Mouse (Mus musculus) liver, embryonic 16.5 days (tissue): ENCODE measurements around the gene Btbd9. TPM values are rescaled to one million over a fixed set of nuclear protein-coding genes. Genes with fewer than 3 reads are reported as not detected.
A peak's percentile ranks its signal among the peaks of the same experiment; 100 is the strongest.

Source experiments
- ATAC-seq: fragments of 200-750 bp; cut with Nextera tagmentation; 2 replicates; pipeline ENCODE4 v1.8.0; 2017; ENCODE audit warnings: low read depth, mild to moderate bottlenecking, moderate number of reproducible peaks, moderate library complexity
- H3K27ac ChIP-seq: fragments of 300-500 bp; sonication (generic); 2 replicates; pipeline ENCODE4 v1.5.1; 2014; ENCODE audit warnings: mild to moderate bottlenecking, low read length
- H3K27me3 ChIP-seq: fragments of 300-500 bp; sonication (generic); 2 replicates; pipeline ENCODE4 v1.6.1; 2014; ENCODE audit warnings: low read depth, low read length, mixed read lengths; ENCODE audit not compliant: control insufficient read depth, insufficient read depth
- H3K36me3 ChIP-seq: fragments of 300-500 bp; sonication (generic); 2 replicates; pipeline ENCODE4 v1.6.1; 2014; ENCODE audit warnings: mild to moderate bottlenecking; ENCODE audit not compliant: control insufficient read depth, insufficient read depth
- H3K4me1 ChIP-seq: fragments of 300-500 bp; sonication (generic); 2 replicates; pipeline ENCODE4 v1.6.1; 2014; ENCODE audit warnings: low read depth, low read length, mixed read lengths; ENCODE audit not compliant: control insufficient read depth
- H3K4me2 ChIP-seq: fragments of 300-500 bp; sonication (generic); 2 replicates; pipeline ENCODE4 v1.6.1; 2014; ENCODE audit warnings: low read depth, low read length, mixed read lengths
- H3K4me3 ChIP-seq: fragments of 300-500 bp; sonication (generic); 2 replicates; pipeline ENCODE4 v1.5.1; 2014; ENCODE audit warnings: low read depth, mild to moderate bottlenecking, low read length
- H3K9ac ChIP-seq: fragments of 300-500 bp; sonication (generic); 2 replicates; pipeline ENCODE4 v1.6.1; 2014; ENCODE audit warnings: low read depth, low read length
- H3K9me3 ChIP-seq: fragments of 300-500 bp; sonication (generic); replicated peaks from 2 replicates; pipeline ENCODE4 v1.6.1; 2016; ENCODE audit warnings: low read length; ENCODE audit not compliant: control insufficient read depth
- WGBS: fragments of 180-500 bp; shearing (Covaris S2); extraction: QIAGEN DNeasy Blood & Tissue Kit; methylation state at CpG from one replicate; pipeline ENCODE4 v1.1.7; 2014; ENCODE audit not compliant: insufficient replicate concordance; 5-methylcytosine and 5-hydroxymethylcytosine counted together
- polyA plus RNA-seq: library from polyadenylated mRNA; unstranded; fragments of >200 nt; fragmentation: Nextera tagmentation; extraction: Ambion mirVana; gene quantifications from 2 replicates; pipeline ENCODE4 v1.2.1, GENCODE M21; 2015

The Btbd9 gene
- polyA plus RNA-seq, 1 experiment from 2014 or later: 13.2 TPM

- Histone ChIP-seq H3K27me3 (no peaks in the 10 kb centered on the region), H3K4me2 (no peak overlapping the region), H3K9me3 (no peaks in the 10 kb centered on the region), H3K27ac (no peak overlapping the region), H3K4me1 (peaks cover 21% of the 10 kb centered on the region), H3K9ac (no peak overlapping the region), H3K4me3 (no peak overlapping the region), H3K36me3 (no peaks in the 10 kb centered on the region)
- no peak for ATAC-seq
- WGBS: 51% methylated on average over 3 of the region's 3 CpGs
Observed at GRCm38 (mm10) chr17:30570971-30571370, 5.3 kb downstream of the Btbd9 start.

- 26% methylated on average over 8 of the region's 8 CpGs for WGBS
- ATAC-seq: peak; percentile 69
Observed at GRCm38 (mm10) chr17:30570173-30570572, 6.1 kb downstream of the Btbd9 start.

GRCm38 (mm10) chr17:30568473-30568872, 7.8 kb downstream of the Btbd9 start:
- no peaks in the 10 kb centered on the region for H3K27me3 ChIP-seq
- no peak overlapping the region for H3K27ac ChIP-seq
- no peak overlapping the region for H3K4me3 ChIP-seq
- peak; percentile 58; the same call in 1 of the 2 replicates for ATAC-seq
- H3K4me1 ChIP-seq: peaks cover 5% of the 10 kb centered on the region
- no peak overlapping the region for H3K4me2 ChIP-seq
- H3K9ac ChIP-seq: no peak overlapping the region
- no peaks in the 10 kb centered on the region for H3K9me3 ChIP-seq
- no peaks in the 10 kb centered on the region for H3K36me3 ChIP-seq

More at GRCm38 (mm10) chr17:30570173-30570572, 6.1 kb downstream of the Btbd9 start:
- Histone ChIP-seq H3K9me3 (no peaks in the 10 kb centered on the region), H3K4me3 (no peak overlapping the region), H3K4me1 (peaks cover 17% of the 10 kb centered on the region), H3K4me2 (no peak overlapping the region; the same call in 1 of the 2 replicates), H3K27ac (no peak overlapping the region), H3K27me3 (no peaks in the 10 kb centered on the region), H3K9ac (no peak overlapping the region; the same call in 1 of the 2 replicates), H3K36me3 (no peaks in the 10 kb centered on the region)

- Histone ChIP-seq H3K4me1 (peaks cover 1% of the 10 kb centered on the region), H3K9ac (no peak overlapping the region), H3K4me2 (no peak overlapping the region), H3K27ac (no peak overlapping the region), H3K27me3 (no peaks in the 10 kb centered on the region), H3K36me3 (no peaks in the 10 kb centered on the region), H3K9me3 (no peaks in the 10 kb centered on the region), H3K4me3 (no peak overlapping the region)
- 71% methylated on average over 7 of the region's 7 CpGs for WGBS
- ATAC-seq: no peak
Observed at GRCm38 (mm10) chr17:30564971-30565370, 11.3 kb downstream of the Btbd9 start.

GRCm38 (mm10) chr17:30564407-30564806, 11.9 kb downstream of the Btbd9 start:
- no peak for ATAC-seq
- 53% methylated on average over 3 of the region's 3 CpGs for WGBS
- Histone ChIP-seq H3K4me1 (no peaks in the 10 kb centered on the region), H3K27me3 (no peaks in the 10 kb centered on the region), H3K36me3 (no peaks in the 10 kb centered on the region), H3K27ac (no peak overlapping the region), H3K9ac (no peak overlapping the region), H3K4me3 (no peak overlapping the region), H3K9me3 (no peaks in the 10 kb centered on the region), H3K4me2 (no peak overlapping the region)

GRCm38 (mm10) chr17:30563484-30564075, 12.7 kb downstream of the Btbd9 start:
- no peaks in the 10 kb centered on the region for H3K4me1 ChIP-seq
- no peak overlapping the region for H3K4me2 ChIP-seq
- no peak overlapping the region for H3K9ac ChIP-seq
- WGBS: 58% methylated on average over 6 of the region's 6 CpGs
- no peak overlapping the region for H3K4me3 ChIP-seq
- ATAC-seq: no peak
- no peak overlapping the region for H3K27ac ChIP-seq
- no peaks in the 10 kb centered on the region for H3K36me3 ChIP-seq
- H3K9me3 ChIP-seq: no peaks in the 10 kb centered on the region
- no peaks in the 10 kb centered on the region for H3K27me3 ChIP-seq

- Histone ChIP-seq H3K9ac (no peak overlapping the region), H3K4me3 (no peak overlapping the region), H3K4me1 (no peaks in the 10 kb centered on the region), H3K27ac (no peak overlapping the region), H3K27me3 (no peaks in the 10 kb centered on the region), H3K4me2 (no peak overlapping the region), H3K9me3 (no peaks in the 10 kb centered on the region), H3K36me3 (no peaks in the 10 kb centered on the region)
- 70% methylated on average over 2 of the region's 2 CpGs for WGBS
- no peak for ATAC-seq
Observed at GRCm38 (mm10) chr17:30562770-30563169, 13.5 kb downstream of the Btbd9 start.

GRCm38 (mm10) chr17:30559536-30559935, 16.8 kb downstream of the Btbd9 start:
- H3K27me3 ChIP-seq: no peaks in the 10 kb centered on the region
- H3K27ac ChIP-seq: no peak overlapping the region
- no peak overlapping the region for H3K4me3 ChIP-seq
- no peaks in the 10 kb centered on the region for H3K36me3 ChIP-seq
- no peaks in the 10 kb centered on the region for H3K9me3 ChIP-seq
- WGBS: 20% methylated on average over 3 of the region's 3 CpGs
- no peak overlapping the region for H3K4me2 ChIP-seq
- no peak for ATAC-seq
- no peaks in the 10 kb centered on the region for H3K4me1 ChIP-seq
- no peak overlapping the region for H3K9ac ChIP-seq

- no peak overlapping the region for H3K9ac ChIP-seq
- 69% methylated on average over 2 of the region's 2 CpGs for WGBS
- ATAC-seq: no peak
- no peak overlapping the region for H3K27ac ChIP-seq
- H3K4me3 ChIP-seq: no peak overlapping the region
- H3K27me3 ChIP-seq: no peaks in the 10 kb centered on the region
- H3K4me2 ChIP-seq: no peak overlapping the region
- no peaks in the 10 kb centered on the region for H3K4me1 ChIP-seq
- no peaks in the 10 kb centered on the region for H3K36me3 ChIP-seq
- H3K9me3 ChIP-seq: no peaks in the 10 kb centered on the region
Observed at GRCm38 (mm10) chr17:30558623-30559022, 17.7 kb downstream of the Btbd9 start.
